Mouse (Mus musculus): ENCODE results near the gene Gm49325. TPM values are rescaled to one million over a fixed set of nuclear protein-coding genes. Genes with fewer than 3 reads are reported as not detected.

The Gm49325 gene
- polyA plus RNA-seq, 1 experiment = not detected

- Histone ChIP-seq H3K27ac (ENCODE audit: control insufficient read depth, insufficient read depth, low read depth, low read length, poor library complexity) (no peak overlapping the region), H3K4me1 (ENCODE audit: control insufficient read depth, insufficient read depth, low read length) (peaks cover 2% of the 10 kb centered on the region; the same call in 1 of the 2 replicates), H3K4me3 (replicated peaks; ENCODE audit: control insufficient read depth, low read depth, low read length) (no peak overlapping the region)
- TF ChIP-seq POLR2A (IDR thresholded peaks at IDR 0.05; ENCODE audit: borderline replicate concordance, control insufficient read depth, low read depth, low read length) (no peak), CTCF (IDR thresholded peaks at IDR 0.05; ENCODE audit: control insufficient read depth, insufficient read depth, low read length) (no peak)
- 76% methylated on average over 8 of the region's 8 CpGs for WGBS
These were observed 4.4 kb downstream of the Gm49325 start for GRCm38 (mm10) chr10:77610221-77610961.

GRCm38 (mm10) chr10:77613409-77613808 lies 7.4 kb downstream of the Gm49325 start:
- Histone ChIP-seq H3K4me3 (replicated peaks; ENCODE audit: control insufficient read depth, low read depth, low read length) (no peak overlapping the region), H3K27ac (ENCODE audit: control insufficient read depth, insufficient read depth, low read depth, low read length, poor library complexity) (no peak overlapping the region), H3K4me1 (ENCODE audit: control insufficient read depth, insufficient read depth, low read length) (no peaks in the 10 kb centered on the region)
- WGBS = 52% methylated on average over 3 of the region's 3 CpGs
- TF ChIP-seq POLR2A (IDR thresholded peaks at IDR 0.05; ENCODE audit: borderline replicate concordance, control insufficient read depth, low read depth, low read length) = no peak
- no peak for TF ChIP-seq CTCF (IDR thresholded peaks at IDR 0.05; ENCODE audit: control insufficient read depth, insufficient read depth, low read length)

- TF ChIP-seq CTCF (IDR thresholded peaks at IDR 0.05; ENCODE audit: control insufficient read depth, insufficient read depth, low read length) (no peak), POLR2A (IDR thresholded peaks at IDR 0.05; ENCODE audit: borderline replicate concordance, control insufficient read depth, low read depth, low read length) (no peak)
- WGBS = 88% methylated on average over 8 of the region's 8 CpGs
- no peak overlapping the region for H3K4me3 ChIP-seq (replicated peaks; ENCODE audit: control insufficient read depth, low read depth, low read length)
- no peak overlapping the region for H3K27ac ChIP-seq (ENCODE audit: control insufficient read depth, insufficient read depth, low read depth, low read length, poor library complexity)
- H3K4me1 ChIP-seq (ENCODE audit: control insufficient read depth, insufficient read depth, low read length) = no peaks in the 10 kb centered on the region
These were observed 9.7 kb downstream of the Gm49325 start for GRCm38 (mm10) chr10:77615647-77616046.

GRCm38 (mm10) chr10:77616166-77616565 lies 10.2 kb downstream of the Gm49325 start:
- no peak for TF ChIP-seq POLR2A (IDR thresholded peaks at IDR 0.05; ENCODE audit: borderline replicate concordance, control insufficient read depth, low read depth, low read length)
- TF ChIP-seq CTCF (IDR thresholded peaks at IDR 0.05; ENCODE audit: control insufficient read depth, insufficient read depth, low read length) = no peak
- no peak overlapping the region for H3K4me3 ChIP-seq (replicated peaks; ENCODE audit: control insufficient read depth, low read depth, low read length)
- 95% methylated on average over 9 of the region's 9 CpGs for WGBS
- H3K27ac ChIP-seq (ENCODE audit: control insufficient read depth, insufficient read depth, low read depth, low read length, poor library complexity) = no peak overlapping the region
- no peaks in the 10 kb centered on the region for H3K4me1 ChIP-seq (ENCODE audit: control insufficient read depth, insufficient read depth, low read length)

- TF ChIP-seq CTCF (IDR thresholded peaks at IDR 0.05; ENCODE audit: control insufficient read depth, insufficient read depth, low read length) (no peak), POLR2A (IDR thresholded peaks at IDR 0.05; ENCODE audit: borderline replicate concordance, control insufficient read depth, low read depth, low read length) (no peak)
- H3K27ac ChIP-seq (ENCODE audit: control insufficient read depth, insufficient read depth, low read depth, low read length, poor library complexity) = no peak overlapping the region
- no peaks in the 10 kb centered on the region for H3K4me1 ChIP-seq (ENCODE audit: control insufficient read depth, insufficient read depth, low read length)
- WGBS = 88% methylated on average over 7 of the region's 7 CpGs
- no peak overlapping the region for H3K4me3 ChIP-seq (replicated peaks; ENCODE audit: control insufficient read depth, low read depth, low read length)
These were observed 10.9 kb downstream of the Gm49325 start for GRCm38 (mm10) chr10:77616926-77617325.

- peaks cover 7% of the 10 kb centered on the region for H3K4me1 ChIP-seq (ENCODE audit: control insufficient read depth, insufficient read depth, low read length)
- H3K27ac ChIP-seq (ENCODE audit: control insufficient read depth, insufficient read depth, low read depth, low read length, poor library complexity) = peak overlapping the region; percentile 93
- no peak for TF ChIP-seq CTCF (IDR thresholded peaks at IDR 0.05; ENCODE audit: control insufficient read depth, insufficient read depth, low read length)
- no peak for TF ChIP-seq POLR2A (IDR thresholded peaks at IDR 0.05; ENCODE audit: borderline replicate concordance, control insufficient read depth, low read depth, low read length)
- peak overlapping the region; percentile 60 for H3K4me3 ChIP-seq (replicated peaks; ENCODE audit: control insufficient read depth, low read depth, low read length)
- 56% methylated on average over 8 of the region's 8 CpGs for WGBS
These were observed 15.5 kb downstream of the Gm49325 start for GRCm38 (mm10) chr10:77621546-77621945.

- under 1% methylated on average over 96 of the region's 96 CpGs for WGBS
- H3K27ac ChIP-seq (ENCODE audit: control insufficient read depth, insufficient read depth, low read depth, low read length, poor library complexity) = peak within 1 kb of the TSS; percentile 93
- H3K4me1 ChIP-seq (ENCODE audit: control insufficient read depth, insufficient read depth, low read length) = peaks cover 8% of the 10 kb centered on the region
- H3K4me3 ChIP-seq (replicated peaks; ENCODE audit: control insufficient read depth, low read depth, low read length) = peak within 1 kb of the TSS; percentile 94
- TF ChIP-seq CTCF (IDR thresholded peaks at IDR 0.05; ENCODE audit: control insufficient read depth, insufficient read depth, low read length) (no peak), POLR2A (IDR thresholded peaks at IDR 0.05; ENCODE audit: borderline replicate concordance, control insufficient read depth, low read depth, low read length) (no peak; the same call in 1 of the 2 replicates)
These were observed 16.3 kb downstream of the Gm49325 start, which contains the start of gene Ube2g2 for GRCm38 (mm10) chr10:77622055-77622988. Gene Ube2g2, plus strand, starts transcription at chr10:77622275.

- Histone ChIP-seq H3K27ac (ENCODE audit: control insufficient read depth, insufficient read depth, low read depth, low read length, poor library complexity) (peak overlapping the region; percentile 24), H3K4me1 (ENCODE audit: control insufficient read depth, insufficient read depth, low read length) (peaks cover 8% of the 10 kb centered on the region), H3K4me3 (replicated peaks; ENCODE audit: control insufficient read depth, low read depth, low read length) (peak overlapping the region; percentile 60)
- TF ChIP-seq CTCF (IDR thresholded peaks at IDR 0.05; ENCODE audit: control insufficient read depth, insufficient read depth, low read length) (no peak), POLR2A (IDR thresholded peaks at IDR 0.05; ENCODE audit: borderline replicate concordance, control insufficient read depth, low read depth, low read length) (no peak)
- 11% methylated on average over 8 of the region's 8 CpGs for WGBS
These were observed 17.1 kb downstream of the Gm49325 start for GRCm38 (mm10) chr10:77623069-77623492.

Measured in bone marrow, adult 2 months (tissue).